Comparison of ENCODE assay signal across 9 mouse cellular contexts in the genomic region with DNA sequence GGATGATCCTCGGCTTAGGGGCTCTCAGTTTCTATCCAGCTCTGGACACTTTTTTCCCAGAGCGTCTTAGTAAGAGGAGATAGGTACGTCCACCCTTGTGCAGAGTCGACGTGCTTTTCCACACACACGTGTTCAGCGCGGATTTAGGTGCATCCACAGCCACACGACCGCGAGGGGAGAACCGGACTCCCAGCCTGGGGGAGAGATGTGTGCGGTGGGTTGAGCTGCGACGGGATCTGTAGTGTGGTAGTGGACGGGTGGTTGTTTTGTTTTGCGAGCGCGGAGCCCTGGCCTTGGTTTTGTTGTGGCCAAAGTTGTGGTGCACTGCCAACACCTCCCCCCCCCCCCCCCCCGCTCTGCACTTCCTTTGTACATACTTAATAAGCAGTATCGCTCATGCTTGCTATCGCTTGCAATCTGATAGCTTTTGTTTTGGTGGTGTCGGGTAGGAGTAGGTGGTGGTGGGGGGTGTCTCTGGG. TPM values are rescaled to one million over a fixed set of nuclear protein-coding genes. Genes with fewer than 3 reads are reported as not detected.
DNase-seq lines count a peak whose midpoint lies in the region; ATAC-seq and TF ChIP-seq lines count a peak whose summit lies in the region.
"Had no signal": no experiment of that assay in that cellular context is flagged by ENCODE, and none has a peak within 500 bp of the region (broad histone marks: within the 10 kb centered on the region; RNA-seq: fewer than 3 reads in every experiment).

No protein-coding gene starts in this region.

- peaks cover 6 to 13% of the 10 kb centered on the region in 2 experiments; a peak in 3 of 4 replicates for H3K4me1 ChIP-seq in MEL (ENCODE audit: control insufficient read depth in 1 of 2, insufficient read depth in 2 of 2, low read length in 2 of 2)
- peaks cover 45% of the 10 kb centered on the region for H3K4me1 ChIP-seq in forebrain, embryonic 15.5 days
- peaks cover 37% of the 10 kb centered on the region for H3K4me1 ChIP-seq in kidney, embryonic 16.5 days (ENCODE audit: insufficient read depth, low read length)

- peak; percentile 26 to 39 for DNase-seq in cerebellum, postnatal 10 days
- peak; percentile 40 for DNase-seq in MEL (ENCODE audit: low read depth, low spot score)
- DNase-seq in mesoderm, embryonic 11.5 days (ENCODE audit: low read depth, low spot score): peak; percentile 34
- DNase-seq in urinary bladder, postnatal 25 days (ENCODE audit: low spot score): no peak
- no peak for DNase-seq in urinary bladder, postnatal 4 days (ENCODE audit: low spot score in 2 of 2)

- no peak for TF ChIP-seq CTCF in MEL (IDR thresholded peaks at IDR 0.05 in 2 of 3, conservative IDR thresholded peaks at IDR 0.05 in 1 of 3; ENCODE audit: control insufficient read depth in 1 of 3, insufficient read depth in 1 of 3, low read depth in 2 of 3, low read length in 3 of 3, poor library complexity in 1 of 3, severe bottlenecking in 1 of 3)

- ATAC-seq in cerebellum, adult (ENCODE audit: insufficient number of reproducible peaks, low FRiP score, low TSS enrichment): no peak
- ATAC-seq in forebrain, embryonic 15.5 days (replicated peaks): no peak
- ATAC-seq in kidney, embryonic 16.5 days (ENCODE audit: low FRiP score, low TSS enrichment): no peak

- TF ChIP-seq EP300 in MEL (IDR thresholded peaks at IDR 0.05; ENCODE audit: low read depth in 1 of 2, low read length in 2 of 2): no peak

- no peaks in the 10 kb centered on the region for H3K9me3 ChIP-seq in MEL (replicated peaks; ENCODE audit: insufficient read depth, low read length)
- H3K9me3 ChIP-seq in forebrain, embryonic 15.5 days: no peaks in the 10 kb centered on the region
- no peaks in the 10 kb centered on the region for H3K9me3 ChIP-seq in kidney, embryonic 16.5 days (ENCODE audit: low read length)

- 0% methylated on average over 23 of the region's 23 CpGs for WGBS in forebrain, embryonic 15.5 days
- WGBS in kidney, embryonic 16.5 days: under 1% methylated on average over 22 of the region's 23 CpGs

- no peak overlapping the region for H3K27ac ChIP-seq in MEL (ENCODE audit: control insufficient read depth, low read depth, low read length)
- H3K27ac ChIP-seq in forebrain, embryonic 15.5 days (replicated peaks): no peak overlapping the region; the same call in 1 of the 2 replicates
- peak overlapping the region; percentile 56 for H3K27ac ChIP-seq in kidney, embryonic 16.5 days (ENCODE audit: low read length)

- TF ChIP-seq POLR2A in MEL (IDR thresholded peaks at IDR 0.05; ENCODE audit: control insufficient read depth in 1 of 2, insufficient read depth in 1 of 2, low read depth in 1 of 2, low read length in 2 of 2, poor library complexity in 1 of 2): no peak

- peak overlapping the region; percentile 96 for H3K4me2 ChIP-seq in forebrain, embryonic 15.5 days (replicated peaks)
- peak overlapping the region; percentile 97 for H3K4me2 ChIP-seq in kidney, embryonic 16.5 days (replicated peaks; ENCODE audit: low read depth, low read length)

- peak overlapping the region; percentile 95 to 99 for H3K4me3 ChIP-seq in MEL (ENCODE audit: control insufficient read depth in 1 of 2, insufficient read depth in 1 of 2, low read depth in 2 of 2, low read length in 2 of 2)
- peak overlapping the region; percentile 53 for H3K4me3 ChIP-seq in forebrain, embryonic 15.5 days
- peak overlapping the region; percentile 79 for H3K4me3 ChIP-seq in kidney, embryonic 16.5 days (ENCODE audit: low read length)

- H3K36me3 ChIP-seq in MEL (ENCODE audit: control insufficient read depth in 1 of 2, insufficient read depth in 2 of 2, low read length in 2 of 2): peaks cover 0 to 9% of the 10 kb centered on the region in 2 experiments; a peak in 2 of 4 replicates
- no peaks in the 10 kb centered on the region for H3K36me3 ChIP-seq in forebrain, embryonic 15.5 days
- H3K36me3 ChIP-seq in kidney, embryonic 16.5 days (ENCODE audit: insufficient read depth, low read length): no peaks in the 10 kb centered on the region
- H3K36me3 ChIP-seq: G1E had no signal

- H3K27me3 ChIP-seq in MEL (ENCODE audit: control insufficient read depth in 1 of 2, insufficient read depth in 2 of 2, low read length in 2 of 2): peaks cover under 1 to 3% of the 10 kb centered on the region in 2 experiments; a peak in 2 of 4 replicates
- no peaks in the 10 kb centered on the region for H3K27me3 ChIP-seq in forebrain, embryonic 15.5 days
- H3K27me3 ChIP-seq in kidney, embryonic 16.5 days (ENCODE audit: insufficient read depth, low read length): no peaks in the 10 kb centered on the region

- H3K79me2 ChIP-seq in MEL (ENCODE audit: control insufficient read depth, insufficient read depth, low read length, poor library complexity): peaks cover 34% of the 10 kb centered on the region

- H3K9ac ChIP-seq in MEL (ENCODE audit: control insufficient read depth, low read depth, low read length, poor library complexity, severe bottlenecking): peak overlapping the region; percentile 92
- H3K9ac ChIP-seq in forebrain, embryonic 15.5 days (replicated peaks): peak overlapping the region; percentile 95
- H3K9ac ChIP-seq in kidney, embryonic 16.5 days (replicated peaks; ENCODE audit: low read length): peak overlapping the region; percentile 99

- no peak for TF ChIP-seq RAD21 in MEL (IDR thresholded peaks at IDR 0.05; ENCODE audit: low read depth, low read length)

TF ChIP-seq in MEL, 35 proteins besides CTCF, POLR2A, EP300 and RAD21:
- TF ChIP-seq MYB (IDR thresholded peaks at IDR 0.05; ENCODE audit: low read depth, low read length) (no peak), ETS1 (IDR thresholded peaks at IDR 0.05; ENCODE audit: low read depth, low read length) (peak; percentile 47; the same call in 1 of the 2 replicates), E2F4 (IDR thresholded peaks at IDR 0.05; ENCODE audit: borderline replicate concordance, low read depth, low read length) (no peak), MXI1 (IDR thresholded peaks at IDR 0.05; ENCODE audit: low read depth, low read length) (peak; percentile 61), MAZ (IDR thresholded peaks at IDR 0.05; ENCODE audit: low read depth, low read length) (peak; percentile 78), MAX (IDR thresholded peaks at IDR 0.05; ENCODE audit: low read length) (peak; percentile 52; the same call in 1 of the 2 replicates)

RNA-seq across cellular contexts. Expression of a gene that starts 1.2 kb away (rescaled TPM):
- 11.9 and 13.8 TPM in 2 replicates for total RNA-seq in MEL (2012; rRNA removed)
- 10 to 100 TPM in 1 of 2 experiments, not detected in 1; 11.8 TPM for polyA plus RNA-seq in MEL (2012; ENCODE audit: insufficient read depth in 1 of 2, insufficient read length in 2 of 2, low read depth in 1 of 2, low replicate concordance in 2 of 2, missing spikeins in 1 of 2)
- 26.8 and 28.5 TPM in 2 replicates for polyA plus RNA-seq in forebrain, embryonic 15.5 days (2015; fragmentation: Nextera tagmentation; extraction: Ambion mirVana)
- 22.3 and 32.0 TPM in 2 replicates for polyA plus RNA-seq in kidney, embryonic 16.5 days (2015; fragmentation: Nextera tagmentation; extraction: Ambion mirVana)

Comparison
In these comparisons a context has a peak if more than half of its experiments do, and no peak if none do; other contexts are left out.
1. DNase-seq: peak in cerebellum, postnatal 10 days (2 of 2), MEL (single experiment) and mesoderm, embryonic 11.5 days (single experiment); none in urinary bladder, postnatal 25 days (single experiment) and urinary bladder, postnatal 4 days (0 of 2).
2. Peak in every context shown above with its lines, with median percentiles within 50 percentile points of each other: H3K4me3 ChIP-seq and H3K9ac ChIP-seq.